Mouse (Mus musculus): ENCODE measurements at regions not wholly inside any gene's neighbourhood (a gene's known extent, or its start where the extent isn't known, plus 50 kb on each side); places are given as distances from the start of the nearest gene placed in this dataset.

DNA sequence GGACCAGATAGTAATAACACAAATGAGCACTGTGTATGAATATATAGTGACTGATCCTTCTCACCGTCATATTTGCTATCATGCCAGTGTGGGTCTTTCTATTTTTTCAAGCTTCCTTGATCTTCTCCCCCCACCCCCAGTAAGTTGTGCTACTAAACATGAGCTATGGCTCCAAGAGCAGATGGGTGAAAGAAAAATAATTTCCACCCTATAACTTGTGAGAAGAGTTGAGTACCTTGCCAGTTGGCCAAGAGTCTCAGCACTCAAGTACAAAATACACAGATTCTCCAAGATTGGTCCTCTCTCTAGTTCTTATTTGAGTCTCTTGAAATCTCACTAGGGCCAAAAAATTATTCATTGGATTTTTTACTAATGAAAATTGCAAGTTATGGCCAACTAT lies 777.3 kb downstream of the Cypt12 start:
- H3K36me3 ChIP-seq (ENCODE audit: control insufficient read depth, insufficient read depth, low read length), result no peaks in the 10 kb centered on the region
- H3K4me2 ChIP-seq, result no peak overlapping the region
- WGBS, result 93% methylated on average over 1 of the region's 1 CpGs
- no peak for ATAC-seq (replicated peaks; ENCODE audit: low FRiP score)
- DNase-seq (ENCODE audit: low spot score), result no peak
- H3K27me3 ChIP-seq (replicated peaks; ENCODE audit: control insufficient read depth, insufficient read depth, low read length), result no peaks in the 10 kb centered on the region
- no peak overlapping the region for H3K27ac ChIP-seq (ENCODE audit: low read depth, low read length)
- H3K9ac ChIP-seq (ENCODE audit: low read depth, low read length), result no peak overlapping the region
- no peak overlapping the region for H3K4me3 ChIP-seq (ENCODE audit: low read depth, low read length)
- no peaks in the 10 kb centered on the region for H3K4me1 ChIP-seq (replicated peaks; ENCODE audit: control insufficient read depth, insufficient read depth, low read length)
- H3K9me3 ChIP-seq (ENCODE audit: control insufficient read depth, low read length), result no peaks in the 10 kb centered on the region

DNA sequence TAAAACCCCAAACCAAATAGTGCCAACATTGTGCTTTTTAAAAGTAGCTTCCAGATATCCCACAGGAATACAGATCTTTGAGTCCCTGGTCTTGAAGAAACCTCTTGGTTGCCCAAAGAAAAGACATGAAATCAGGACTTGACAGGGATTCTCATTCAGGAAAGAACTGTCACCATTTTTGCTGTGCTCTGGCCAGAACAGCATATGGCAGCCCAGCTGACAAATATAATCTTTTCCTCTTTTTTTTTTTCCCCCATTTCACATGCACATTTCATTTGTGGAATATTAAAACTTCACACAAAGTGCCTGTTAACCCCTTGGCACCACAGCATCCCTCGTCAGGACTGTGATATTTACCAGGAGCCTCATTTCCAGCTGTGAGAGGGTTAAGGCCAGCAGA lies 783.0 kb downstream of the Cypt12 start:
- H3K9me3 ChIP-seq (ENCODE audit: control insufficient read depth, low read length), result no peaks in the 10 kb centered on the region
- no peak overlapping the region for H3K4me3 ChIP-seq (ENCODE audit: low read depth, low read length)
- 28% methylated on average over 1 of the region's 1 CpGs for WGBS
- H3K9ac ChIP-seq (ENCODE audit: low read depth, low read length), result no peak overlapping the region
- no peak for ATAC-seq (replicated peaks; ENCODE audit: low FRiP score)
- no peak overlapping the region for H3K4me2 ChIP-seq
- no peaks in the 10 kb centered on the region for H3K4me1 ChIP-seq (replicated peaks; ENCODE audit: control insufficient read depth, insufficient read depth, low read length)
- H3K27ac ChIP-seq (ENCODE audit: low read depth, low read length), result no peak overlapping the region
- DNase-seq (ENCODE audit: low spot score), result no peak
- H3K36me3 ChIP-seq (ENCODE audit: control insufficient read depth, insufficient read depth, low read length), result no peaks in the 10 kb centered on the region
- no peaks in the 10 kb centered on the region for H3K27me3 ChIP-seq (replicated peaks; ENCODE audit: control insufficient read depth, insufficient read depth, low read length)

- ATAC-seq (replicated peaks; ENCODE audit: low FRiP score), result no peak
- no peak overlapping the region for H3K9ac ChIP-seq (ENCODE audit: low read depth, low read length)
- no peak overlapping the region for H3K27ac ChIP-seq (ENCODE audit: low read depth, low read length)
- H3K4me1 ChIP-seq (replicated peaks; ENCODE audit: control insufficient read depth, insufficient read depth, low read length), result no peaks in the 10 kb centered on the region
- H3K9me3 ChIP-seq (ENCODE audit: control insufficient read depth, low read length), result no peaks in the 10 kb centered on the region
- 45% methylated on average over 2 of the region's 2 CpGs for WGBS
- no peaks in the 10 kb centered on the region for H3K36me3 ChIP-seq (ENCODE audit: control insufficient read depth, insufficient read depth, low read length)
- no peak overlapping the region for H3K4me3 ChIP-seq (ENCODE audit: low read depth, low read length)
- H3K27me3 ChIP-seq (replicated peaks; ENCODE audit: control insufficient read depth, insufficient read depth, low read length), result no peaks in the 10 kb centered on the region
- no peak for DNase-seq (ENCODE audit: low spot score)
- no peak overlapping the region for H3K4me2 ChIP-seq
These were observed 783.5 kb downstream of the Cypt12 start for GRCm38 (mm10) chr3:18731674-18732073.

DNA sequence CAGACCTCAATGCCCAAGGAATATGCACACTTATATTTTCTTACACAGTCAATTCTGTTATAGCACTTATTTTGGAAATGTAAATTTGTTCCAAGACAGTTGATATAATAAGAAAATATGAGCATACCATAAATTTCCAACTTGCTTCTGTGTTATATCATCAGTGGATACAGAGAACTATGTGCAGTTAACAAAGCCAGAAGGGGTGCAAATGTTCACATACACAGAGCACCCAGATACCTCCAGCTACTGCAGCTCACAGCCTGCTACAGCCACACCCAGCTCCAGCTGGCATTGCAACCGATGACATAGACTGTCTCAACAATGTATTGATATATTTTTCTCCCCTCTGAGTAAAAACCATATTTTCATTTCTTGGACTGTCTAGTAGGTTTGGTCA lies 785.3 kb downstream of the Cypt12 start:
- H3K9me3 ChIP-seq (ENCODE audit: control insufficient read depth, low read length), result no peaks in the 10 kb centered on the region
- H3K4me3 ChIP-seq (ENCODE audit: low read depth, low read length), result no peak overlapping the region
- H3K27me3 ChIP-seq (replicated peaks; ENCODE audit: control insufficient read depth, insufficient read depth, low read length), result no peaks in the 10 kb centered on the region
- DNase-seq (ENCODE audit: low spot score) (no peak), ATAC-seq (replicated peaks; ENCODE audit: low FRiP score) (no peak)
- H3K36me3 ChIP-seq (ENCODE audit: control insufficient read depth, insufficient read depth, low read length), result no peaks in the 10 kb centered on the region
- no peaks in the 10 kb centered on the region for H3K4me1 ChIP-seq (replicated peaks; ENCODE audit: control insufficient read depth, insufficient read depth, low read length)
- WGBS, result 91% methylated on average over 1 of the region's 1 CpGs
- no peak overlapping the region for H3K4me2 ChIP-seq
- H3K9ac ChIP-seq (ENCODE audit: low read depth, low read length), result no peak overlapping the region
- H3K27ac ChIP-seq (ENCODE audit: low read depth, low read length), result no peak overlapping the region

DNA sequence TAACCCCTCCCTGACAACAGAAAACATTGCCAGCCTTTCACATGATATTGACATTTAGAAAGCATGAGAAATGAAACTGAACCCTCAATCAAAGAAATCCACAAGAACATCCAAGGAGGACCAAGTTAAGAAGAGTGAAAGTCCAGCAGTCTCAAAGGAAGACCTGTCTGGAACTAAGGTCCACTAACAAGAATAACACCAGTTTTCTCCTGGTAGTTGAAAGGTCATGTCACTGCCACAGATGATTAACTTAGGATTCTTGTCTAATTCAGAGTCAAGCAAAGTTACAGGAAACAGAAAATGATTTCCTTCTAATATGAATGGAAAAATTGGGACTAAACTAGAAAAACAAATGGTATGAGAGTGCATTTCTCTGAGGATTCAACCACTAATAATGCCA lies 790.7 kb downstream of the Cypt12 start:
- Histone ChIP-seq H3K27me3 (replicated peaks; ENCODE audit: control insufficient read depth, insufficient read depth, low read length) (no peaks in the 10 kb centered on the region), H3K4me2 (no peak overlapping the region), H3K9me3 (ENCODE audit: control insufficient read depth, low read length) (no peaks in the 10 kb centered on the region), H3K36me3 (ENCODE audit: control insufficient read depth, insufficient read depth, low read length) (no peaks in the 10 kb centered on the region), H3K4me3 (ENCODE audit: low read depth, low read length) (no peak overlapping the region), H3K9ac (ENCODE audit: low read depth, low read length) (no peak overlapping the region), H3K27ac (ENCODE audit: low read depth, low read length) (no peak overlapping the region), H3K4me1 (replicated peaks; ENCODE audit: control insufficient read depth, insufficient read depth, low read length) (no peaks in the 10 kb centered on the region)
- ATAC-seq (replicated peaks; ENCODE audit: low FRiP score), result no peak
- no peak for DNase-seq (ENCODE audit: low spot score)

GRCm38 (mm10) chr3:18740344-18740743 lies 792.1 kb downstream of the Cypt12 start:
- Histone ChIP-seq H3K4me3 (ENCODE audit: low read depth, low read length) (no peak overlapping the region), H3K9ac (ENCODE audit: low read depth, low read length) (no peak overlapping the region), H3K4me2 (no peak overlapping the region), H3K9me3 (ENCODE audit: control insufficient read depth, low read length) (no peaks in the 10 kb centered on the region), H3K36me3 (ENCODE audit: control insufficient read depth, insufficient read depth, low read length) (no peaks in the 10 kb centered on the region), H3K27me3 (replicated peaks; ENCODE audit: control insufficient read depth, insufficient read depth, low read length) (no peaks in the 10 kb centered on the region), H3K4me1 (replicated peaks; ENCODE audit: control insufficient read depth, insufficient read depth, low read length) (no peaks in the 10 kb centered on the region), H3K27ac (ENCODE audit: low read depth, low read length) (no peak overlapping the region)
- ATAC-seq (replicated peaks; ENCODE audit: low FRiP score), result no peak
- 74% methylated on average over 4 of the region's 4 CpGs for WGBS
- no peak for DNase-seq (ENCODE audit: low spot score)

- no peaks in the 10 kb centered on the region for H3K9me3 ChIP-seq (ENCODE audit: control insufficient read depth, low read length)
- 91% methylated on average over 2 of the region's 2 CpGs for WGBS
- H3K4me2 ChIP-seq, result no peak overlapping the region
- no peak overlapping the region for H3K27ac ChIP-seq (ENCODE audit: low read depth, low read length)
- DNase-seq (ENCODE audit: low spot score) (no peak), ATAC-seq (replicated peaks; ENCODE audit: low FRiP score) (no peak)
- H3K27me3 ChIP-seq (replicated peaks; ENCODE audit: control insufficient read depth, insufficient read depth, low read length), result no peaks in the 10 kb centered on the region
- H3K4me3 ChIP-seq (ENCODE audit: low read depth, low read length), result no peak overlapping the region
- H3K36me3 ChIP-seq (ENCODE audit: control insufficient read depth, insufficient read depth, low read length), result no peaks in the 10 kb centered on the region
- no peak overlapping the region for H3K9ac ChIP-seq (ENCODE audit: low read depth, low read length)
- no peaks in the 10 kb centered on the region for H3K4me1 ChIP-seq (replicated peaks; ENCODE audit: control insufficient read depth, insufficient read depth, low read length)
These were observed 795.3 kb downstream of the Cypt12 start for GRCm38 (mm10) chr3:18743474-18743873.

DNA sequence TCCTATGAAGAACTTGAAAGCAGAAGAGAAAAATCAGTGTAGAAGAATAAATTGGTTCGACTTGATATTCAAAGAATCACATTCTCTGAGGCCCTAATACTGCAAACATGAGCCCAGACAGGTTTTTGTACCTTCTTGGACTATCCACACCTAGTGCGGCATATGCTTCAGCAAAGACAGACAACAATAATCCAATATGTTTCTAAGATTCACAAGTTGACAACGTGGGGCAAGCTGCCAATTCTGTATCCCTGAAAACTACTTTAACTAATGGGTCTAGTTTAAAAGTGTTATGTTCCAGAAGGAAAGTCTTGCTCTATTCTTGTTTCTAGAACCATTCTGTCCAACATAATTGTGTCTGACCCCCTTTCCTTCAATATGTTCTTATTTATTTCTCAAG lies 796.0 kb downstream of the Cypt12 start:
- no peak for ATAC-seq (replicated peaks; ENCODE audit: low FRiP score)
- Histone ChIP-seq H3K9ac (ENCODE audit: low read depth, low read length) (no peak overlapping the region), H3K9me3 (ENCODE audit: control insufficient read depth, low read length) (no peaks in the 10 kb centered on the region), H3K27me3 (replicated peaks; ENCODE audit: control insufficient read depth, insufficient read depth, low read length) (no peaks in the 10 kb centered on the region), H3K4me1 (replicated peaks; ENCODE audit: control insufficient read depth, insufficient read depth, low read length) (no peaks in the 10 kb centered on the region), H3K36me3 (ENCODE audit: control insufficient read depth, insufficient read depth, low read length) (no peaks in the 10 kb centered on the region), H3K4me3 (ENCODE audit: low read depth, low read length) (no peak overlapping the region), H3K27ac (ENCODE audit: low read depth, low read length) (no peak overlapping the region), H3K4me2 (no peak overlapping the region)
- 79% methylated on average over 3 of the region's 3 CpGs for WGBS
- DNase-seq (ENCODE audit: low spot score), result no peak

GRCm38 (mm10) chr3:18746206-18746605 lies 798.0 kb downstream of the Cypt12 start:
- Histone ChIP-seq H3K9ac (ENCODE audit: low read depth, low read length) (no peak overlapping the region), H3K4me3 (ENCODE audit: low read depth, low read length) (no peak overlapping the region), H3K4me1 (replicated peaks; ENCODE audit: control insufficient read depth, insufficient read depth, low read length) (no peaks in the 10 kb centered on the region), H3K27me3 (replicated peaks; ENCODE audit: control insufficient read depth, insufficient read depth, low read length) (no peaks in the 10 kb centered on the region), H3K4me2 (no peak overlapping the region), H3K27ac (ENCODE audit: low read depth, low read length) (no peak overlapping the region), H3K9me3 (ENCODE audit: control insufficient read depth, low read length) (no peaks in the 10 kb centered on the region), H3K36me3 (ENCODE audit: control insufficient read depth, insufficient read depth, low read length) (no peaks in the 10 kb centered on the region)
- DNase-seq (ENCODE audit: low spot score) (no peak), ATAC-seq (replicated peaks; ENCODE audit: low FRiP score) (no peak)
